Mouse (Mus musculus) heart, embryonic 12.5 days (tissue): ENCODE results near the gene Map3k1. TPM values are rescaled to one million over a fixed set of nuclear protein-coding genes. Genes with fewer than 3 reads are reported as not detected.

Source experiments
- ATAC-seq: fragments of 200-750 bp; cut with Nextera tagmentation; 2 replicates; pipeline ENCODE4 v1.8.0; 2017; ENCODE audit warnings: moderate TSS enrichment, moderate library complexity; ENCODE audit not compliant: insufficient number of reproducible peaks, low FRiP score
- H3K27ac ChIP-seq: fragments of 300-500 bp; sonication (generic); 2 replicates; pipeline ENCODE4 v1.5.1; 2016; ENCODE audit warnings: mild to moderate bottlenecking, moderate library complexity; ENCODE audit not compliant: poor library complexity, severe bottlenecking
- H3K27me3 ChIP-seq: fragments of 300-500 bp; sonication (generic); replicated peaks from 2 replicates; pipeline ENCODE4 v1.6.1; 2016; ENCODE audit warnings: mild to moderate bottlenecking, moderate library complexity
- H3K36me3 ChIP-seq: fragments of 300-500 bp; sonication (generic); 2 replicates; pipeline ENCODE4 v1.6.1; 2016; ENCODE audit warnings: mild to moderate bottlenecking, moderate library complexity
- H3K4me1 ChIP-seq: fragments of 300-500 bp; sonication (generic); replicated peaks from 2 replicates; pipeline ENCODE4 v1.6.1; 2016; ENCODE audit warnings: mild to moderate bottlenecking
- H3K4me2 ChIP-seq: fragments of 300-500 bp; sonication (generic); 2 replicates; pipeline ENCODE4 v1.6.1; 2016; ENCODE audit warnings: mild to moderate bottlenecking, moderate library complexity
- H3K4me3 ChIP-seq: fragments of 300-500 bp; sonication (generic); 2 replicates; pipeline ENCODE4 v1.5.1; 2016; ENCODE audit warnings: mild to moderate bottlenecking
- H3K9ac ChIP-seq: fragments of 300-500 bp; sonication (generic); 2 replicates; pipeline ENCODE4 v1.6.1; 2016; ENCODE audit warnings: mild to moderate bottlenecking, moderate library complexity
- H3K9me3 ChIP-seq: fragments of 300-500 bp; sonication (generic); replicated peaks from 2 replicates; pipeline ENCODE4 v1.6.1; 2016; ENCODE audit warnings: mild to moderate bottlenecking, moderate library complexity
- WGBS: fragments of 180-500 bp; shearing (Covaris S2); methylation state at CpG from one replicate; pipeline ENCODE4 v1.1.7; 2016; 5-methylcytosine and 5-hydroxymethylcytosine counted together
- polyA plus RNA-seq: library from polyadenylated mRNA; unstranded; fragments of >200 nt; fragmentation: Nextera tagmentation; extraction: Ambion mirVana; gene quantifications from 2 replicates; pipeline ENCODE4 v1.2.1, GENCODE M21; 2016

Gene Map3k1
- polyA plus RNA-seq, 1 experiment from 2014 or later: 16.7 TPM

DNA sequence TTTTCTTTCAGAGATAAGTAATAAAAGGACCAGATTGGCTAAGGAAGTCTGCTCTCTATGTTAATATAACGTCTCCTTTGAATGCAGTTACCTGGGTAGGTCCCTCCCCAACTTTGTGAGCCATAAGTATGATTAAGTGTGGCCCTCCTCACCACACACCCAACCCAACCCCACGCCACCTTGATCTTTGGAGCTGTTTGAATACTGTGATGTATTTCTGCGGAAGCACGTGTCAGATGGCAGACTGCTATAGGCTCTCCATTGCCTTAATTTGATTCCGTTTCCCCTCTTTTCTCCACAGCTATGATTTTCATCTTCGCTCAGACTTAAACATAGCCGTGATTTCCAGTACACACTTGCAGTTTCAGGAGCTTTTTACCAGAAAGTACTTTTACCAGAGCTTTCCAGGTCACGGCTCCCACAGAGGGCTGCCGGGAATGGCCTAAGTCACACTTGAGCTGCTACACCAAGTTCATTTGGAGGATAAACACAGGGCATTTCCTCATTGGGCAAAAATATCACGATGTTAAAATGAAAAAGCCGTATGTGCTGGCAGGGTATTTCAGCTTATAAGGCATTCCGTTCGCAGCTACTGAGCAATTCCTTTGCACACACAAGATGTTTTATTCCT is 2.3 kb upstream of the Map3k1 start:
- Histone ChIP-seq H3K36me3 (no peaks in the 10 kb centered on the region), H3K4me3 (no peak overlapping the region), H3K9me3 (0 out of 2 replicates have a peak, but pooled peaks cover 2% of the 10 kb centered on the region), H3K27ac (no peak overlapping the region), H3K4me2 (no peak overlapping the region), H3K27me3 (no peaks in the 10 kb centered on the region), H3K4me1 (no peaks in the 10 kb centered on the region; the same call in 1 of the 2 replicates), H3K9ac (no peak overlapping the region)
- WGBS: 86% methylated on average over 13 of the region's 13 CpGs
- ATAC-seq: no peak

- Histone ChIP-seq H3K4me2 (peak overlapping the region; percentile 90), H3K4me3 (peak overlapping the region; percentile 99), H3K9me3 (no peaks in the 10 kb centered on the region), H3K9ac (peak overlapping the region; percentile 98), H3K4me1 (peaks cover 12% of the 10 kb centered on the region), H3K27ac (peak overlapping the region; percentile 99), H3K36me3 (no peaks in the 10 kb centered on the region), H3K27me3 (no peaks in the 10 kb centered on the region)
- peak; percentile 36 for ATAC-seq
- 1% methylated on average over 29 of the region's 29 CpGs for WGBS
These were observed 854 bp upstream of the Map3k1 start for GRCm38 (mm10) chr13:111809466-111810228.

GRCm38 (mm10) chr13:111808387-111808636 is 481 bp downstream of the Map3k1 start:
- no peaks in the 10 kb centered on the region for H3K9me3 ChIP-seq
- H3K4me2 ChIP-seq: peak overlapping the region; percentile 90
- 0% methylated on average over 21 of the region's 38 CpGs for WGBS
- H3K9ac ChIP-seq: peak overlapping the region; percentile 98
- H3K27me3 ChIP-seq: no peaks in the 10 kb centered on the region
- peak; percentile 68 for ATAC-seq
- peaks cover 25% of the 10 kb centered on the region for H3K4me1 ChIP-seq
- peak overlapping the region; percentile 99 for H3K27ac ChIP-seq
- no peaks in the 10 kb centered on the region for H3K36me3 ChIP-seq
- peak overlapping the region; percentile 99 for H3K4me3 ChIP-seq

DNA sequence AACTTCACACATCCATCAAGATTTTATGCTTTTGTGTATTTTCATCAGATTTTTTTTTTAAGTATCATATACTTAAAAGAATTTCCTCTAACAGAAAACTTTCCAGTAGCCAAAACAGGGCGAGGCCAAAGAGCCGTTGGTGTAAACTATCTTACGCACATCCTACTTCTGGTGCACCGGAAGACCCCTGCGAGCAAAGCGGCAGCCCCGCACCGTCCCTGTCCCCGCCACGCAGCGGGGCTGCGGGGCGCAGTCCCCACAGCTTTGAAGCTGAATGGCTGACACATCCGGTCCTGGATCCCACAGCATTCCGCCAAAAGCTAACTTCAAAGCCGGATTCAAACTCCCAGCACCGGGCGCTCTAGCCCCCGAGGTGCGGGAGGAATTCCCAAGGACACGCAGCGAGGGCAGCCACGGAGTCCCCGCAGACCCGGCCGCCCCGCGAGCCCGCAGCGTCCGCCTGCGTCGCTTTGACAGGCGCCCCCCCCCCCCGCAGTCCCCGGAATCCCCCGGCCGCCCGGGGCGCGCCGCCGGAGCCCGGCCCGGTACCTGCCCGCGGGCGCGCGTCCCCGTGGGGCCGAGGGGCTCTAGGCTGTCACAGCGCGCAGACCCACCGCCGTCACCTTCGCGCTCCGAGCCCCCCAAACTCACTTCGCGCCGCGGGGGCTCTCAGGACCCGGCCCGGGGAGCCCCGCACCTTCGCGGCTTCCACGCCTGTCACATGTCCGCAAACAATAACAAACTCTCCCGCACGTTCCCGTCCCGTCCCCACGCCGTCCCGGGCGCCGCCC is 1.0 kb downstream of the Map3k1 start:
- peak overlapping the region; percentile 99 for H3K4me3 ChIP-seq
- no peaks in the 10 kb centered on the region for H3K36me3 ChIP-seq
- no peaks in the 10 kb centered on the region for H3K9me3 ChIP-seq
- H3K27me3 ChIP-seq: no peaks in the 10 kb centered on the region
- peak overlapping the region; percentile 99 for H3K27ac ChIP-seq
- H3K4me2 ChIP-seq: peak overlapping the region; percentile 90
- peak; percentile 45 for ATAC-seq
- H3K9ac ChIP-seq: peak overlapping the region; percentile 98
- under 1% methylated on average over 59 of the region's 79 CpGs for WGBS
- H3K4me1 ChIP-seq: peaks cover 31% of the 10 kb centered on the region

DNA sequence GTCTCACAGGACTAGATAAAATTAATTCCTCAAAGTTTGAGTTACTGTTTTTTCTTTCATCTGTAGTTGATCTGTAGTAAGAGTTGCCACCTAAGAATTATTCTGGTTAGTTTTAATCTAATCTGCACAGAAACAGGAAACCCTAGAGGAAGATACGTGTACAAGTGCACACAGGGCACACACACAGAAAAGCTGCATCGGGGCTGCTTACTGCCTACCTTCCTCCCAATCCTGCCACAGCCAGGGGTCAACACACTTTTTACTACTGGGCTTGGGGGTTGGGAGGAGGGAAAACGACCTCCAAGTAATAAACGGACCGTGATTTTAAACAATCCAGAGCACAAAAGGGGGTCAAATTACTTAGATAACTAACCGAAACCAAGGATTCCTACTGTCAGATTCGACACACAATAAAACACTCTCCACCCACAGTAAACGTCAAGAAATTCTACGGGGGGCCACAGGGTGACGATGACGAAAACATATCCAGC is 1.6 kb downstream of the Map3k1 start:
- WGBS: under 1% methylated on average over 11 of the region's 11 CpGs
- no peak for ATAC-seq
- Histone ChIP-seq H3K4me1 (peaks cover 34% of the 10 kb centered on the region), H3K9me3 (no peaks in the 10 kb centered on the region), H3K27ac (peak overlapping the region; percentile 99), H3K36me3 (no peaks in the 10 kb centered on the region), H3K27me3 (no peaks in the 10 kb centered on the region), H3K9ac (peak overlapping the region; percentile 98), H3K4me3 (peak overlapping the region; percentile 99), H3K4me2 (peak overlapping the region; percentile 90)

DNA sequence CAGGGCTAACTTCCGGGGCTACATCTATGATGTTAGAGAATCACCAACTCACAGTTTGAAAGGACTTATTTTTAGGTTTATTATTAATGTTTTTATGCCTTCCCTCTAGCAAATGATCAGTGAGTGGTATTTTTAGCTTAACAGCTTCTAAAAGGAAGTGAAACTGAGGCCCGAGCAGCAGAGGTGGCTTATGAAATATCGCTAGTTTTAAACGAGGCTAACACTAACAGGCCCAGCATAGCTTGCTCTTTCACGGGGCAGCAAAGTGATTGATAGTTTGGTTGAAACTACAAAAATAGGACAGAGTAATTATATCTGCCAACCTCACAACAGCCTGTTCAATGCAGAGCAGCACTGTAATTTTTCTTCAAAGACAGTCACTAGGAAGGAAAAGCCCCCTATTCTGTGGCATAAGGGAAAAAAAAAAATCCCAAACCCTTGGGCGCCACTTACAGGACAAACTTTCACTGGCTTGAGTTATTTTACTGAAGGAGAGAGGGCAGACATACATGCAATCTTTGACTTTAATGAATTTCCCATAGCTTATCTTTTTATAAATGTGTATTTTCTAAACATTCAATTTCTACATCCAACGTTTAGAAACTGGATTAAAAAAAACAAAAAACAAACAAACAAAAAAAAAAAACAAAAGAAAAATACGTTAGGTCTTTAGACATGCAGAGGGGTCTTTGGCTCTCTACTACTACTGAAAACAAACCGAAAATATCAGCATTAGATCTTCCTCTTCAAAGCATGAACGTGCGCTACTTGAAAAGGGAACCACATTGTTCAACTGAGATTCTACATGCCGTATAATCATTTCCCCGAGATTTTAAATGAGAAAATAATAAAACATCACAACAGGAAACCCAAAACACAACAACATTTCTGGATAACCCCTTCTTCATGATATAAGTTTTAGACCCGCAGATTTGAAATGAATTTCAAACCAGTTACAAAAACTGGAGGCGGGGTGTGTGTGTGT is 2.8 kb downstream of the Map3k1 start:
- Histone ChIP-seq H3K9ac (no peak overlapping the region), H3K27ac (peak overlapping the region; percentile 46; the same call in 1 of the 2 replicates), H3K4me3 (no peak overlapping the region), H3K9me3 (no peaks in the 10 kb centered on the region), H3K27me3 (no peaks in the 10 kb centered on the region), H3K36me3 (no peaks in the 10 kb centered on the region), H3K4me2 (peak overlapping the region; percentile 40), H3K4me1 (peaks cover 46% of the 10 kb centered on the region)
- 49% methylated on average over 15 of the region's 15 CpGs for WGBS
- ATAC-seq: no peak

GRCm38 (mm10) chr13:111804951-111805673 is 3.7 kb downstream of the Map3k1 start:
- no peaks in the 10 kb centered on the region for H3K36me3 ChIP-seq
- no peaks in the 10 kb centered on the region for H3K27me3 ChIP-seq
- peaks cover 51% of the 10 kb centered on the region for H3K4me1 ChIP-seq
- WGBS: 46% methylated on average over 10 of the region's 10 CpGs
- H3K4me3 ChIP-seq: no peak overlapping the region
- H3K9me3 ChIP-seq: no peaks in the 10 kb centered on the region
- H3K27ac ChIP-seq: 0 out of 2 replicates have a peak overlapping the region, but pooled peaks have one; percentile 47
- H3K4me2 ChIP-seq: peak overlapping the region; percentile 30; the same call in 1 of the 2 replicates
- no peak for ATAC-seq
- 0 out of 2 replicates have a peak overlapping the region, but pooled peaks have one; percentile 40 for H3K9ac ChIP-seq

GRCm38 (mm10) chr13:111804189-111804588 is 4.6 kb downstream of the Map3k1 start:
- 74% methylated on average over 8 of the region's 8 CpGs for WGBS
- Histone ChIP-seq H3K27me3 (no peaks in the 10 kb centered on the region), H3K9ac (no peak overlapping the region), H3K36me3 (no peaks in the 10 kb centered on the region), H3K4me2 (0 out of 2 replicates have a peak overlapping the region, but pooled peaks have one; percentile 30), H3K27ac (no peak overlapping the region), H3K9me3 (no peaks in the 10 kb centered on the region), H3K4me3 (no peak overlapping the region), H3K4me1 (peaks cover 57% of the 10 kb centered on the region)
- ATAC-seq: no peak

GRCm38 (mm10) chr13:111803506-111803905 is 5.3 kb downstream of the Map3k1 start:
- H3K9ac ChIP-seq: 0 out of 2 replicates have a peak overlapping the region, but pooled peaks have one; percentile 21
- no peak overlapping the region for H3K4me2 ChIP-seq
- peaks cover 64% of the 10 kb centered on the region for H3K4me1 ChIP-seq
- no peak for ATAC-seq
- no peaks in the 10 kb centered on the region for H3K27me3 ChIP-seq
- H3K36me3 ChIP-seq: no peaks in the 10 kb centered on the region
- 64% methylated on average over 6 of the region's 6 CpGs for WGBS
- H3K4me3 ChIP-seq: no peak overlapping the region
- no peaks in the 10 kb centered on the region for H3K9me3 ChIP-seq
- no peak overlapping the region for H3K27ac ChIP-seq

DNA sequence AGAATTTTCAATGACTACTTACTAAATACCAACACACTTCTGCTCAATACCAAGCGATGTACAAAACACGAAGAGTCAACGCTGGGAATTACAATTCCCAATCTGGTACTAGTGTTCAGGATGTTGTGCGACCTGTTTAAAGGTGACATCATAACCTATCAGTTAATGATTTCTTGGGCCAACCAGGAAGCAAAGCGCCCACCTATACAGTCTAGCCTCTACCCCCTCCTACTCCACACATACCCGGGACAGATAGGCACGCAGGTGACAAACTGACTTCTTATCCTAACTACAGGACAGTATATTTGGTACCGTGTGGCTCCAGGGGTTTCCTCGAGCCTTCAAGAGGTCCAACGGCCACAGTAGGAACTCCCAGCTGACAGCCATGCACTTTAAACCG is 5.9 kb downstream of the Map3k1 start:
- Histone ChIP-seq H3K4me1 (peaks cover 70% of the 10 kb centered on the region), H3K9me3 (no peaks in the 10 kb centered on the region), H3K4me2 (no peak overlapping the region), H3K4me3 (no peak overlapping the region), H3K9ac (no peak overlapping the region), H3K27me3 (no peaks in the 10 kb centered on the region), H3K27ac (no peak overlapping the region), H3K36me3 (no peaks in the 10 kb centered on the region)
- ATAC-seq: no peak
- 86% methylated on average over 11 of the region's 11 CpGs for WGBS
